In genomic region chr7:134110116-134110515, GRCm38 (mm10) we compare ENCODE assay signal across 21 mouse cellular contexts.
DNase-seq lines count a peak whose midpoint lies in the region; ATAC-seq and TF ChIP-seq lines count a peak whose summit lies in the region.
"Had no signal": no experiment of that assay in that cellular context is flagged by ENCODE, and none has a peak within 500 bp of the region (broad histone marks: within the 10 kb centered on the region; RNA-seq: fewer than 3 reads in every experiment).

No protein-coding gene starts in this region.

- peak; percentile 77 for DNase-seq in heart, adult 11 months
- no peak for DNase-seq in heart, adult 9 months (ENCODE audit: low spot score in 2 of 2)
- DNase-seq in heart, postnatal 0 days (ENCODE audit: low spot score), result peak; percentile 68
- no peak for DNase-seq in heart, embryonic 10.5 days (ENCODE audit: low spot score)
- peak; percentile 49 for DNase-seq in adipocyte (ENCODE audit: low spot score)
- no peak for DNase-seq in left cerebral cortex, adult 9 months (ENCODE audit: low spot score in 2 of 2)
- DNase-seq: cerebellum, adult 8-10 months; gastrocnemius, adult 2 months; kidney, adult 2 months; liver; thymus, postnatal 14 days had no signal

- TF ChIP-seq EP300 in heart, postnatal 0 days (IDR thresholded peaks at IDR 0.05; ENCODE audit: low read depth), result no peak

- H3ac ChIP-seq in C2C12 (ENCODE audit: control insufficient read depth, insufficient read length, low read depth), result no peak overlapping the region

- no peaks in the 10 kb centered on the region for H3K27me3 ChIP-seq in heart, postnatal 0 days (ENCODE audit: control insufficient read depth, insufficient read depth, low read length)
- H3K27me3 ChIP-seq in heart, embryonic 10.5 days (ENCODE audit: insufficient read depth, poor library complexity, severe bottlenecking), result no peaks in the 10 kb centered on the region
- no peaks in the 10 kb centered on the region for H3K27me3 ChIP-seq in C2C12 (ENCODE audit: control insufficient read depth, insufficient read depth, insufficient read length)
- H3K27me3 ChIP-seq: hindbrain, embryonic 13.5 days; liver, embryonic 15.5 days had no signal

- H3K79me2 ChIP-seq in C2C12 (ENCODE audit: control insufficient read depth, insufficient read depth), result no peaks in the 10 kb centered on the region

- H3K4me3 ChIP-seq in heart, postnatal 0 days (ENCODE audit: low read depth, low read length), result no peak overlapping the region
- H3K4me3 ChIP-seq in heart, embryonic 10.5 days, result no peak overlapping the region
- no peak overlapping the region for H3K4me3 ChIP-seq in C2C12 (ENCODE audit: insufficient read depth, poor library complexity, severe bottlenecking)
- H3K4me3 ChIP-seq: gastrocnemius, adult 2 months; hindbrain, embryonic 13.5 days; left cerebral cortex, adult 2 months; limb, embryonic 10.5 days; liver, embryonic 15.5 days had no signal

- H3K9ac ChIP-seq in heart, postnatal 0 days (replicated peaks; ENCODE audit: low read depth, low read length), result no peak overlapping the region
- H3K9ac ChIP-seq: hindbrain, embryonic 13.5 days; liver, embryonic 15.5 days had no signal

- no peaks in the 10 kb centered on the region for H3K36me3 ChIP-seq in heart, postnatal 0 days (replicated peaks; ENCODE audit: control insufficient read depth, insufficient read depth, low read length)
- H3K36me3 ChIP-seq in heart, embryonic 10.5 days, result no peaks in the 10 kb centered on the region
- no peaks in the 10 kb centered on the region for H3K36me3 ChIP-seq in C2C12 (ENCODE audit: control insufficient read depth, insufficient read depth)
- H3K36me3 ChIP-seq: hindbrain, embryonic 13.5 days; limb, embryonic 10.5 days; liver, embryonic 15.5 days had no signal

- 6% methylated on average over 1 of the region's 1 CpGs for WGBS in heart, postnatal 0 days
- 37% methylated on average over 1 of the region's 1 CpGs for WGBS in heart, embryonic 10.5 days

- no peaks in the 10 kb centered on the region for H3K9me3 ChIP-seq in heart, postnatal 0 days (replicated peaks; ENCODE audit: control insufficient read depth, low read length)
- no peaks in the 10 kb centered on the region for H3K9me3 ChIP-seq in heart, embryonic 10.5 days
- H3K9me3 ChIP-seq: hindbrain, embryonic 13.5 days; limb, embryonic 10.5 days; liver, embryonic 15.5 days had no signal

- H3K79me3 ChIP-seq in C2C12 (ENCODE audit: low read depth), result no peaks in the 10 kb centered on the region

- peak; percentile 37; the same call in 1 of the 2 replicates for ATAC-seq in heart, postnatal 0 days (ENCODE audit: insufficient read depth, low read depth)
- no peak for ATAC-seq in inflammation-experienced regulatory T-cells, adult 6 months
- ATAC-seq: forebrain, embryonic 14.5 days; midbrain, embryonic 16.5 days had no signal

- no peak for TF ChIP-seq CTCF in heart, postnatal 0 days (IDR thresholded peaks at IDR 0.05; ENCODE audit: low read depth)
- TF ChIP-seq CTCF in C2C12 (IDR thresholded peaks at IDR 0.05; ENCODE audit: control insufficient read depth, insufficient read depth, insufficient read length), result no peak

- H3K4me1 ChIP-seq in heart, postnatal 0 days (ENCODE audit: control insufficient read depth, insufficient read depth), result peaks cover 26% of the 10 kb centered on the region; the same call in 1 of the 2 replicates
- H3K4me1 ChIP-seq in heart, embryonic 10.5 days, result peaks cover 32% of the 10 kb centered on the region
- H3K4me1 ChIP-seq: limb, embryonic 10.5 days; liver, embryonic 15.5 days had no signal

- H3K27ac ChIP-seq in heart, postnatal 0 days (ENCODE audit: low read depth), result peak overlapping the region; percentile 16; the same call in 1 of the 2 replicates
- no peak overlapping the region for H3K27ac ChIP-seq in heart, embryonic 10.5 days
- H3K27ac ChIP-seq: gastrocnemius, adult 2 months; hindbrain, embryonic 13.5 days; kidney, postnatal 0 days; left cerebral cortex, adult 2 months; limb, embryonic 10.5 days; liver, embryonic 15.5 days; macrophage had no signal

- no peak overlapping the region for H3K4me2 ChIP-seq in heart, postnatal 0 days (ENCODE audit: low read depth, low read length)
- H3K4me2 ChIP-seq: hindbrain, embryonic 13.5 days; liver, embryonic 15.5 days had no signal

TF ChIP-seq in C2C12, 6 proteins besides CTCF, POLR2A, EP300 and RAD21:
- TF ChIP-seq FOSL1 (IDR thresholded peaks at IDR 0.05; ENCODE audit: insufficient read depth, low read length, poor library complexity, severe bottlenecking) (peak; percentile 71), MYOG (IDR thresholded peaks at IDR 0.05; ENCODE audit: control insufficient read depth, extremely low read depth, insufficient read length) (no peak)

Comparison
In these comparisons a context has a peak if more than half of its experiments do, and no peak if none do; other contexts are left out.
1. DNase-seq: peak in heart, adult 11 months (single experiment), heart, postnatal 0 days (single experiment) and adipocyte (single experiment); none in heart, adult 9 months (0 of 2), heart, embryonic 10.5 days (single experiment) and left cerebral cortex, adult 9 months (0 of 2).